Mouse (Mus musculus): ENCODE measurements around the gene Prdx1. TPM values are rescaled to one million over a fixed set of nuclear protein-coding genes. Genes with fewer than 3 reads are reported as not detected.

Gene Prdx1
- 100 to 1,000 TPM; 164 TPM for total RNA-seq (2023)

DNA sequence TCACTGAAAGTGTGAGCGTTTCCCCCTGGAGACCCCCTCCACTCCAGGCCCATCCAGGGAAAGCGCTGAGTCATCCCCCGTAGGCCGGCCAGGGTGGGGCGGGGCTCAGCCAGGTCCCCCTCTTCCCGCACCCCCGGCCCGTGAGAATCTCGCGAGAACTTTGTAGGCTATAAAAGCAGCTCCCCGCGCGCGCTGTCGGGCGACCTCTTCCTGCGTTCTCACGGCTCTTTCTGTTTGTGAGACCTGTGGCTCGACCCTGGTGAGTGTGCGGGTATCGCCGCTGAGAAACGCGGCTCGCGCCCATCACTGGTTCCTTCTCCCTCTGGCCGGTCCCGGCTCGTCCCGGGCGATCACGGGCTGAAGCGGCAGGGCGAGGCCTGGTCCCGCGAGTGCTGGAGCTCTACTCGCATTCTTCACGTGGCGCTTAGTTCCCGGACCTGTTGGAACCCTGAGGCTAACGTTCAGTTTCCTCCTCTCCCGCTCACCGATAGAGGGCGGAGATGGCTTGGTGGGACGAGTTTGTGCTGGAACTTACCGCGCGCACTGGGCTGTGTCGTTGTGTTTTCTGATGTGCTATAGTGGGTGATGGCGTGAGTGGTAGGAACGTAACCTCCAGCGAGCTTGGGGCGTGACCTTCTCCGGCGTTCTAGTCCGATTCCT is at the start of gene Prdx1:
Gene Prdx1 (plus strand): TSS at position 143 of the 660 bp plus-strand sequence.

DNA sequence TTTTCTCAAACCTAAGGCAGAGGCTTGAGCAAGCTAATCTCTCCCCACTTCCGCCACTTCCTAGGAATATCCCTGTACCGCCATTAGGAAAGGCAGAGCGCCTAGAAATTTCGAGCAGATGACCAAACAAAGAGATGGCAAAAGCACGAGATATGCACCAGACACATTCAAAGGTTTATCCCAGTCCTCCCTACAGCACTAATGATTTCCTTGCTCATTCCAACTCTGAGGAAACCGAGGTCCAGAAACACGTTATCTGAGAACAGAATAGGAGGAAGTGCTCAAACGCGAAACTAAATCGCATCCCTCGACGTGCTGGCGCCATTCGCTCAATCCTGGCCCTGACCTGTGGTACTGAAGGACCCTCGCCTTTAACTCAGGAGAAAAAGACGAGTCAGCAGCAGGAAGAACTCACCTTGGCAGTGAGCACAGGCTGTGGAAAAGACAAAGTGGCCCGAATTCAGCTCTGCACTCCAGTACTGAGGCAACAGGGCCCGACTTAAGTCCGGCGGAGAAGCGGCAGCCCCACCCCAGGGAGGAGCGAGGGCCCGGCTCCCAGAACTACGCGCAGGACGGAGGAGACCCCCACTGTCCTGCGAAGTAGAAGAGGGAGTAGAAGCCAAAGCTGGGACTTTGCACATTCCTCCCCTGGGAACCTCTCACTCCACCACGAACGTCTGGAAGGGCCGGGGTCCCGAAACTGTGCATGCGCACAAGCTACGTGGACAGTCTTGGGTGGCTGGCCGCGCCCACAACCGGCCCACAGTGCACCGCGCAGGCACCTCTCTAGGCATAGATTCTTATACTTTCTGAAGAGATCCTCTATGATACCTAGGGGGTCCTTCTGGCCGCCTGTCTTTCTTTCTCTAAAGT is 34.2 kb upstream of the Prdx1 start, which contains the start of gene Akr1a1:
Gene Akr1a1 (minus strand): TSS at position 757 of the 873 bp plus-strand sequence.

DNA sequence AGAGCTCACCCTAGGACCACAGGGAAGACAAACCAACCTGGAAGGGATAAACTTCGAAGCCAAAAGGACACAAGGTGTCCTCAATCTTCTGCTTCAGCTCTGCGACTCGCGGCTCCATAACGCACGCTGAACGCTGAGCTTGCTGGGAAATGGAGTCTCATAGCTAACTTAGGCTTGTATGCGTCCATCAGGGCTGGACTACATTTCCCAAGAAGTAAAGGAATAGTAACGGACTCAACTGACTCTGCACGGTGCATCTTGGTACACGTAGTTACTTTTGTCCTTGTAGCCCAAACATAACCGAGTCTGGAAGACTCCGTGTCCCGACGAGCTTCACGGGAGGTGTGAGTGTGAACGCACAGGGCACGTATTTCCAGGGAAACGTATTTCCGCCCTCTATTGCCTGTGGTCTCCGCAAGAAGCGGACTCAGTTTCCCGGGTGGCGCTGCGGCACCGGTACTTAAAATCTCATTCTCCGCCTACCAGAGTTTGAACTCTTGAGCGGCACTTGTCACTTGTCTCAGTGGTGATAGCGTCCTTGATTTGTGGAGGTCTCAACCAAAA is 22.9 kb downstream of the Prdx1 start, which contains the start of the genes Mmachc and Ccdc163:
Gene Mmachc (minus strand): TSS at position 206 of the 564 bp plus-strand sequence.
Gene Ccdc163 (plus strand): TSS at position 309 of the 564 bp plus-strand sequence.

DNA sequence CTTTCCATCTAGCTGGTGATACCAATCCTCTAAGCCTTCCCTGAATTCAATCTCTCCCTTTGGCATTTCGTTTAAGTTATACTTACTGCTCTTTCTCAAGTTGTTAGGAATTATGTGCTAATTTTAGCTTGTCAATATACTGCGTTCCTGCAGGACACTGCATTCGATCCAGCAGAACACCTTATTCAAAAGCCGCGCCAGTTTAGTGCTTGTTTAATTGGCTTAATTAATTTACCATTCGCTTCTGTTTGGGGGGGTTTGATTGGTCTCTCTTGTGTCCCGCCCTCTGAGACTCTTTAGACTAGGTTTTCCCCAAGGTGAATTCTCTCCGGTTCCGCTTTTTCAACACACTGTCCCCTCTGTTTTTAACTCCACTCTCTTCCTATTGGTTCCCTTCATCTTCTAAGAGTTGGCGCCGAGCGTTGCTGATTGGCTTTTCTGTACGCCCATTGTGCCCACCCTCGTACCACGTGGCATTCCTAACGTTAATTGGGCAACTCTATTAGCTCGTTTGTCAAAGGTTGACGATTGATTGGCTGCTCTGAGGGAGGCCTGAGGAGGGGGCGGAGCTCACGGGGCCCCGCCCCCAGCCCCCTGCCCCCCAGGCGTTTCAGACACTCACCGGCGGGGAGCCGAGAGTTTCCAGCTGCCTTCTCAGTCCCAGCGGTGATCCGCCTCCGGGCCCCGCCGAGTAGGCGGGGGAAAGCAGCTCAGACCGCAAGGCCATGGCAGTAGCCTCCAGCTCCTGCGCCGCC is 35.2 kb downstream of the Prdx1 start, which contains the start of gene Tesk2:
Gene Tesk2 (plus strand): TSS at position 606 of the 755 bp plus-strand sequence.

Other genes with a start within 250 kb of the Prdx1 start
- 10 to 100 TPM; 30.0 to 31.3 TPM for gene Mast2, start 221.4 kb upstream of the Prdx1 start, total RNA-seq (2023)
- gene Ipp, start 178.0 kb upstream of the Prdx1 start, total RNA-seq (2023) = 10 to 100 TPM; 12.5 to 13.0 TPM
- gene Tmem69, start 129.6 kb upstream of the Prdx1 start, total RNA-seq (2023) = 1 to 10 TPM; 8.9 to 9.7 TPM
- 100 to 1,000 TPM; 118 to 120 TPM for gene Gpbp1l1, start 127.9 kb upstream of the Prdx1 start, total RNA-seq (2023)
- 10 to 100 TPM; 12.8 to 14.4 TPM for gene Ccdc17, start 88.9 kb upstream of the Prdx1 start, total RNA-seq (2023)
- gene Nasp, start 57.6 kb upstream of the Prdx1 start, total RNA-seq (2023) = 100 to 1,000 TPM in 1 of 2 experiments, 10 to 100 TPM in 1; 82.1 to 104 TPM
- 100 to 1,000 TPM; 186 to 195 TPM for gene Akr1a1, start 33.9 kb upstream of the Prdx1 start, total RNA-seq (2023)
- 1 to 10 TPM; 4.5 to 6.0 TPM for gene Mmachc, start 22.9 kb downstream of the Prdx1 start, total RNA-seq (2023)
- 10 to 100 TPM; 13.1 to 19.6 TPM for gene Ccdc163, start 23.0 kb downstream of the Prdx1 start, total RNA-seq (2023)
- gene Tesk2, start 35.4 kb downstream of the Prdx1 start, total RNA-seq (2023) = 1 to 10 TPM; 4.8 to 7.5 TPM
- 10 to 100 TPM; 58.9 to 60.1 TPM for gene Toe1, start 122.1 kb downstream of the Prdx1 start, total RNA-seq (2023)
- 10 to 100 TPM in 1 of 2 experiments, 1 to 10 TPM in 1; 9.4 to 11.7 TPM for gene Mutyh, start 122.2 kb downstream of the Prdx1 start, total RNA-seq (2023)
- not detected for gene Hpdl, start 136.2 kb downstream of the Prdx1 start, total RNA-seq (2023)
- gene Zswim5, start 191.8 kb downstream of the Prdx1 start, total RNA-seq (2023) = under 1 TPM in 1 of 2 experiments, not detected in 1; 0.24 TPM